Mouse (Mus musculus) limb, embryonic 10.5 days (tissue): ENCODE data around the gene Scgb1a1. TPM values are rescaled to one million over a fixed set of nuclear protein-coding genes. Genes with fewer than 3 reads are reported as not detected.
A peak's percentile ranks its signal among the peaks of the same experiment; 100 is the strongest.
"Not testable (repeated sequence)": the region's sequence is repeated elsewhere in the genome, so short reads cannot be mapped to it uniquely, and the experiment has no call there.

Source experiments
- DNase-seq: peaks from one replicate; pipeline ENCODE4 v3.0.0-alpha.2; 2017; ENCODE audit warnings: low spot score
- H3K27ac ChIP-seq: fragments of 300-500 bp; sonication (generic); 2 replicates; pipeline ENCODE4 v1.5.1; 2016; ENCODE audit warnings: mild to moderate bottlenecking
- H3K27me3 ChIP-seq: fragments of 300-500 bp; sonication (generic); 2 replicates; pipeline ENCODE4 v1.6.1; 2016; ENCODE audit warnings: low read depth, mild to moderate bottlenecking; ENCODE audit not compliant: poor library complexity, severe bottlenecking
- H3K36me3 ChIP-seq: fragments of 300-500 bp; sonication (generic); 2 replicates; pipeline ENCODE4 v1.6.1; 2016; ENCODE audit warnings: mild to moderate bottlenecking, moderate library complexity
- H3K4me1 ChIP-seq: fragments of 300-500 bp; sonication (generic); 2 replicates; pipeline ENCODE4 v1.6.1; 2016
- H3K4me3 ChIP-seq: fragments of 300-500 bp; sonication (generic); 2 replicates; pipeline ENCODE4 v1.5.1; 2016; ENCODE audit warnings: mild to moderate bottlenecking, moderate library complexity
- H3K9me3 ChIP-seq: fragments of 300-500 bp; sonication (generic); replicated peaks from 2 replicates; pipeline ENCODE4 v1.6.1; 2016; ENCODE audit warnings: mild to moderate bottlenecking
- whole genome bisulfite sequencing: fragments of 180-500 bp; shearing (Covaris S2); methylation state at CpG from one replicate; pipeline ENCODE4 v1.1.7; 2016; 5-methylcytosine and 5-hydroxymethylcytosine counted together
- polyA plus RNA-seq: library from polyadenylated mRNA; unstranded; fragments of >200 nt; fragmentation: Nextera tagmentation; extraction: Ambion mirVana; gene quantifications from 2 replicates; pipeline ENCODE4 v1.2.1, GENCODE M21; 2016

Gene Scgb1a1
- polyA plus RNA-seq: not detected in 2 replicates

DNA sequence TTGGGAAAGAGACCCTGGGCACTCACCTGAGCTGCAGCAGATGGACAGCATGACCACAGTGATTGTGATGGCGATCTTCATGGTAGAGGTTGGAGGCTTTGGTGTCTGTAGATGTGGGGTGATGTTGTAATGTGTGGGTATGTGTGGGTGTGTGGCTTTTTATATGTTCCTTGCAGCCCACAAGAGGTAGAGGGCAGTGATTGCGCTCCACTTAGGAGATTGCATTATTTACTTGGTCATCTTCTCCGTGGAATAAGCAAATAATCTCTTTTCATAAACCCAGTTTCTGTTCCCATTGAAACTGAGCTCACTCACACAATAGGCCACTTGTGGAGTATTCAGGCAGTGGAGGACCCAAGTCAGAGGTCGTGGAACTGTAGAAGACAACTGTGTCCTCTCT is at the start of gene Scgb1a1:
Scgb1a1 (minus strand) TSS at position 138 of the 400 bp plus-strand sequence.
- Histone ChIP-seq H3K4me3 (no peak within 1 kb of the TSS), H3K4me1 (0 out of 2 replicates have a peak, but pooled peaks cover under 1% of the 10 kb centered on the region), H3K27me3 (no peaks in the 10 kb centered on the region), H3K9me3 (no peaks in the 10 kb centered on the region), H3K36me3 (no peaks in the 10 kb centered on the region), H3K27ac (no peak within 1 kb of the TSS)
- 85% methylated on average over 4 of the region's 4 CpGs for WGBS
- no peak for DNase-seq

DNA sequence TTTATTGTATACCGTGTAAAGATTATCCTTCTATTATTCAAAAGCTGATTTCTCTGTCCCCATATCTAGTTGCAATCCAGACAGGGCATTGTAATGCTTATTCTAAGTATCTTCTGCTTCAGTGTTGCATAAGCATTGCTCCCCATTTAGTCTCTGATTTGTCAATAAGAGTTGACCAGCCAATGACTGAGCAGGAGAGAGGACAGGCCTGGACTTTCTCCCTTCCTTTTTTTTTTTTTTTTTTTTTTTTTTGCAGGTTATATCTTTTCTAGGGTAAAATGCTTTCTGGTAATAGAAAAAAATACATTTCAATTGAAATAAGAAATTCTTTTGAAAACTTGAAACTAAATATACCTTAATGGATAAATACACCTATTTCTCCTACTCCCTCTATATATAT is 49.4 kb upstream of the Scgb1a1 start:
- H3K4me3 ChIP-seq: no peak overlapping the region
- H3K27me3 ChIP-seq: no peaks in the 10 kb centered on the region
- no peaks in the 10 kb centered on the region for H3K9me3 ChIP-seq
- H3K36me3 ChIP-seq: no peaks in the 10 kb centered on the region
- H3K4me1 ChIP-seq: peaks cover 9% of the 10 kb centered on the region; the same call in 1 of the 2 replicates
- WGBS: 94% methylated on average over 1 of the region's 1 CpGs
- no peak overlapping the region for H3K27ac ChIP-seq
- no peak for DNase-seq

DNA sequence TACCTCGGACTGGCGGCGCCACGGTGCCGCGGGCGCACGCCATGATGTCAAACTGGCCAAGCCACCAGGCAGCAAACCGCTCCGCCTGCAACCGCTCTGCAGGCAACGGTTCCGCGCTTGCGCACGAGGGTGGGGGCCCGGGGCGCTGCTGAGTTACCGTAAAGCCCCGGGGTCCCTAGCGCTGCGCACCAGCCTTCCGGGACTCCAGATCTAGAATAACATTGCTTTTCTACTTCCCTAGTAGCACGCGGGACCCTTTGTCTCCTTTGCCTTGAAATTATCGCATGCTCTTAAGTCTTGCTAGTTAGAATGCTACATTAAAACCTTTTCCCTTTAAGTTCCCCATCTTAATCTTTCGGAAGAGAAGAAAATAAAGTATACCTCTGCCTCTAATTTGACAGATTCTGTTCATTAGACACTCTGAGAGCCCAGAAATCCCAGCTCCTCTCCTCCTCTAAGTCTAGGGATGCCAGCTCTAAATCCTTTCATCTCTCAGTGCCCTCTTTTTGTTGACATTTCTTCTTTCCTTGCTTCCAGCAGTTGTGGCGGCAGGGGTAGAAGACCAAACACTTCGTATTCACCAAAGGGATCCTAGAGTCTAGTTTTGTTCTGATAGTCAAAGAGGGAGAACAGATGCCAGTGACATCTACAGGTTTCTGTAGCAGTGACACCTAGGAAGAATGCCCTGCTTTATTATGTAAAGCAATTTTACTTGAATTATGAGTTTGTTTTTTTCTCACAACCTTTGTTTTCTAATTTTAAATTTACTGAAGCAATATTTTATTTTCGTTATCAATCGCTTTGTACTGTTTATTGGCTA is 48.0 kb upstream of the Scgb1a1 start, which contains the start of gene Asrgl1:
Asrgl1 (minus strand) TSS at position 125 of the 820 bp plus-strand sequence.
- peak within 1 kb of the TSS; percentile 87 for H3K27ac ChIP-seq
- WGBS: 12% methylated on average over 31 of the region's 31 CpGs
- no peaks in the 10 kb centered on the region for H3K27me3 ChIP-seq
- DNase-seq: peak; percentile 94
- H3K36me3 ChIP-seq: no peaks in the 10 kb centered on the region
- peak within 1 kb of the TSS; percentile 78 for H3K4me3 ChIP-seq
- H3K4me1 ChIP-seq: peaks cover 9% of the 10 kb centered on the region; the same call in 1 of the 2 replicates
- H3K9me3 ChIP-seq: no peaks in the 10 kb centered on the region

DNA sequence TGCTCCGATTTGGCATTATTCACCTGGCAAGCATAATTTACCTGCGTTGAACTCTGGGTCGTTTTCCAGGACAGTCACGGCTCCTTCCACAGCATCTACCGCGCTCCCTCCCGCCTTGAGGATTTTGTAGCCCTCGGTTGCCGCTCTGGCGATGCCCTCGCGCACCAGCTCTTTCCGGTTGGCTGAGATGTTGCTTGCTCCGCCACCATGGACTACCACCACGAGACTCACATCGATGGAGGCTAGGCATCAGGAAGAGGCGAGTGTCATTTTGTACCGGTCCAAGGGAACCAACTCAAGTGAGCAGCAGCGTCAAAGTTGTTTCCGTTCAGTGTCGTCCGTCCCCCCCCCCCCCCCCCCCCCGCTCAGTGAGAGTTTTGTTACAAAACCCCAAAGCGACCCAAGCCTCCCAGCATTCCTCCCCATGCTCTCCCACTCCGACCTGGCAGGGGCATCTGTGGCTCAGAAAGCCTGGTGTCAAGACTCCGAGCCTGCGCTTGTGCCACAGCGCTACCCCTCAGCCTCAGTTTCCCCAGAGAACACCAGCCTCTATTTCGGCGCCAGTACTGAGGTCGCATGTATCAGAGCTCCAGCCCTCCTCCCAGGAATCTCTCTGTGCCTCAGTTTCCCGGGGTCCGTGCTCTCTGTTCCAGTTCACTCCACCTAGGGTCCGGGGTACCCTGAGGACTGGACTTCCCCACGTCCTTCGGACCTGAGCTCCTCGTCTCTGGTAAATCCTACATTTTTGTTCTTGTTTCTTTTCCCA is 47.2 kb upstream of the Scgb1a1 start:
- Histone ChIP-seq H3K4me3 (peak overlapping the region; percentile 78), H3K27ac (peak overlapping the region; percentile 87), H3K9me3 (no peaks in the 10 kb centered on the region), H3K36me3 (no peaks in the 10 kb centered on the region), H3K4me1 (peaks cover 9% of the 10 kb centered on the region; the same call in 1 of the 2 replicates), H3K27me3 (no peaks in the 10 kb centered on the region)
- WGBS: 2% methylated on average over 35 of the region's 37 CpGs
- DNase-seq: peak; percentile 61

DNA sequence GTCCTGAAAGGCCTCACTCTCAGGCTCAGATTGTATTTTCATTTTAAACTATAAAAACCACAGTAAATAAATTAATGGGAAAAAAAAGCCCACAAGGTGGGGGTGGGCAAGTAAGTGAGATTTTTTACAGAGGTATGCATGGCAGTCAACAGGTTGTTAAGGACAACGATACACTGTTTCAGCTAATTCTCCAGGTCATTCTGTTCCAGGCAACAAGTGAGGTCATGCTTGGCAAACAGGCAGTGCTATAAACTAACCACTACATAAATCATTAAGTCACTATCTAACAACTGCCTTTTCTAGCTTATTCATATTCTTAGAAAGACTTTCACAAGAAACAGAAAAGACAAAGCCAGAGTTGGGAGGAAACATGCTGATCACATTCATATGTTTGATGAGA is 42.2 kb upstream of the Scgb1a1 start:
- no peaks in the 10 kb centered on the region for H3K9me3 ChIP-seq
- no peaks in the 10 kb centered on the region for H3K27me3 ChIP-seq
- H3K27ac ChIP-seq: no peak overlapping the region
- H3K4me1 ChIP-seq: peaks cover 6% of the 10 kb centered on the region; the same call in 1 of the 2 replicates
- WGBS: 58% methylated on average over 1 of the region's 1 CpGs
- H3K4me3 ChIP-seq: no peak overlapping the region
- peaks cover 13% of the 10 kb centered on the region for H3K36me3 ChIP-seq
- no peak for DNase-seq

DNA sequence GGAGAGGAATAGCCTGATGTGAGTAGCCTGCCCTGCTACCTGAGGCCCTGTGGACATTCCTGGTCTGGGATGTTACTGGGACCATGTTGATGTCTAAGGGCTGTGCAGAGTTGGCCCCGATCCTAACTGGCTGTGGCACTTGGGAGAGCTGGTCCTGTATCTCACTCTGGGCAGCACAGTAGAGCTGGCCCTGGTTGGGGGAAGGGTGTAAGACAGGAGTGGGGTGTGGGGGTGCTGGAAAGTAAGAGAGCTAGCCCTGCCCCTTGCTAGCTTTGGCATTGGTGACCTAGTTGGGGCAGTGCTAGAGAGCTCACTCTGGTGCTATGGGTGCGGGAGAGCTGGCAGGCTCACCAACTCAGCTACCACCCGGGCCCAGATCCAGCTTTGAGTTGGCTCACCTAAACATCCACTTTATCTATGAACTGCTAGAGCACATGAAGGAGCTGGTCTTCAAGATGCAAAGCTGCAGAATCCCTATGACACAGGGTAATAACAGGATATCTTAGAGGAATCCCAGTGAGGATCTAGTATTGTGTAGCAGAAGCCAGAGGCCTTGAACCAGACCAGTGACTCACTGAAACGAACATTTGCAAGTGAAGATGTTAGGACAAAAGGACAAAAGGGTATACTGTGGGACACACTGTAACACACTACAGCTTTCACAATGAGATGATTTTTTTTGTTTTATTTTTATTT is 40.9 kb upstream of the Scgb1a1 start:
- peaks cover 13% of the 10 kb centered on the region for H3K36me3 ChIP-seq
- no peaks in the 10 kb centered on the region for H3K27me3 ChIP-seq
- H3K9me3 ChIP-seq: no peaks in the 10 kb centered on the region
- no peak for DNase-seq
- WGBS: 97% methylated on average over 4 of the region's 4 CpGs
- no peaks in the 10 kb centered on the region for H3K4me1 ChIP-seq
- H3K27ac ChIP-seq: no peak overlapping the region
- H3K4me3 ChIP-seq: no peak overlapping the region

DNA sequence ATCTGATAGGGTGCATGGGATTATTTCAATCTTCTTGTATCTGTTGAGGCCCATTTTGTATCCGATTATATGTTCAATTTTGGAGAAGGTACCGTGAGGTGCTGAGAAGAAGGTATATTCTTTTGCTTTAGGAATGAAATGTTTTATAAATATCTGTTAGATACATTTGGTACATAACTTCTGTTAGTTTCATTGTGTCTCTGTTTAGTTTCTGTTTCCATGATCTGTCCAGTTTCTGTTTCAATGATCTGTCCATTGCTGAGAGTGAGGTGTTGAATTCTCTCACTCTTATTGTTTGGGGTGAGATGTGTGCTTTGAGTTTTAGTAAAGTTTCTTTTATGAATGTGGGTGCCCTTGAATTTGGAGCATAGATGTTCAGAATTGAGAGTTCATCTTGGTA is 36.2 kb upstream of the Scgb1a1 start:
- DNase-seq: not testable (repeated sequence)
- WGBS: 93% methylated on average over 2 of the region's 2 CpGs

DNA sequence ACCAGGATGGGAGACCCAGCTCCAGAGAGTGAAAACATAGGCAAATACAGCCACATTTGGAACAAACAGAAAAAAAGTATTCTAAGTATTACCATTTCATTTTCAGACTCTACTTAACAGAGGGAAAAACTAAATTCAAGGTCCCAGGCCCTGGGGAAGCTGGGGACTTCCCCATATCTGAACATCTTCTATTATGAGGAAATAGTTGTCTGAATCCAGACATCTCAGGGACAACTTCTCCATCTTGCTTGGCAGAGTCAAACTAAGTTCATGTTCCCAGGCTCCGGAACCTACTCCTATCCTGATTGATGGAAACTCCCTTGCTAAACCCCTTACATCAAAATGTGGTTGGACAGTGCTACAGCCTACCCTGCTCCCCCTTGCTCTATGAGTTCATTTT is 34.6 kb upstream of the Scgb1a1 start:
- Histone ChIP-seq H3K4me3 (no peak overlapping the region), H3K4me1 (no peaks in the 10 kb centered on the region), H3K36me3 (peaks cover 5% of the 10 kb centered on the region; the same call in 1 of the 2 replicates), H3K9me3 (no peaks in the 10 kb centered on the region), H3K27me3 (no peaks in the 10 kb centered on the region), H3K27ac (no peak overlapping the region)
- 89% methylated on average over 1 of the region's 1 CpGs for WGBS
- no peak for DNase-seq

More for the DNA sequence above, 36.2 kb upstream of the Scgb1a1 start:
- peaks cover 13% of the 10 kb centered on the region for H3K36me3 ChIP-seq
- H3K27me3 ChIP-seq, H3K4me3 ChIP-seq, H3K4me1 ChIP-seq, H3K9me3 ChIP-seq, H3K27ac ChIP-seq: not testable (repeated sequence)

DNA sequence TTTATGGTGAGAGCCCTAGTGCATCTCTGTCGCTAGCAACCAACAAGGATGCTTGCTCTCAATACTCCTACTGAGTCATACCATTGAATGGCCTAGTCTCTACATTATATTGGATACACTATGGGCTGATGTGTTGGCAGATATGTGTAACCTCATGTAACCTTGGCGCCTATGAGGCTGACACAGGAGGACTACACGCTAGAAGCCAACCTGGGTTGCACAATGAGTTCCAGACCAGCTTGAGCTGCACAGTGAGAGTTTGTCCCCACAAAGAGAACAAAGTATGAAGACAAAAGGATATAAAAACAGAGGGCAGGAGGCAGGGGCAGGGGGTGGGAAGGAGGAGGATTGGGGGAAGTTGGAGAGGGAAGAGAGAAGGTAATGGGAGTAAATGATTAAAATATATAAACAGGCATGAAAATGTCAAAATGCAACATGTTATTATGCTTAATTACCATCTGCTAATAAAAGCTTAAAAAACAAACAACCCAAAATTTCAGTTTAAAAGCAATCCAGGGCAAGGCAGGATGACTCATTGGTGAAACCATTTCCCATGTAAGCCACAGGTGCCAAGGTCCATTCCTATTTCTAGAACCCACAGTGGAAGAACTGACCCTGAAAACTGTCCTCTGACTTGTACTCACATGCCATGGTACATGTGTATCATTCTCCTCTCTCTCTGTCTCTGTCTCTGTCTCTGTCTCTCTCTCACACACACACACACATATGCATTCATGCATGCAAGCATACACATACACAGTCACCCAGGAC is 32.1 kb upstream of the Scgb1a1 start:
- no peak overlapping the region for H3K27ac ChIP-seq
- WGBS: 87% methylated on average over 3 of the region's 3 CpGs

DNA sequence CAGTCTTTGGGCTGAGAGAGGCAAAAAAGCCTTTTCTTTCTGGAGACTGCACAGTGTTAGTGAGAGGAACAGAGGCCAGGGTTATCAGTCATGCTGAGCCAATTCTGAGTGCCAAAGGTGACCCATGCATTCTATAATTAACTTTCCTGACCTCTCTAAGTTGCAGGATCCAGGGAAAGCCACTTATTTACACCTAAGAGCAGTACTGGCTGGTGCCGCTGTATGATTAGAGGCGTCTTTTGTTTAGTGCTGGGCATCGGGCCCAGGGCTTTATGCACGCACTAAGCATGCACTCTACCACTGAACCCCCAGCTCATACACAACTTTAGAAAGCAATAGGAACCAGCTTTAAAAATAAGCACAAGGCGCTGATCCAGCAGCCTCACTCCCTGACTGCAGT is 29.5 kb upstream of the Scgb1a1 start:
- Histone ChIP-seq H3K27ac (no peak overlapping the region), H3K27me3 (no peaks in the 10 kb centered on the region), H3K36me3 (peaks cover 22% of the 10 kb centered on the region), H3K9me3 (no peaks in the 10 kb centered on the region), H3K4me1 (no peaks in the 10 kb centered on the region), H3K4me3 (no peak overlapping the region)
- WGBS: 91% methylated on average over 5 of the region's 5 CpGs
- no peak for DNase-seq

More for the DNA sequence above, 32.1 kb upstream of the Scgb1a1 start:
- Histone ChIP-seq H3K27me3 (no peaks in the 10 kb centered on the region), H3K9me3 (no peaks in the 10 kb centered on the region), H3K4me1 (no peaks in the 10 kb centered on the region), H3K4me3 (no peak overlapping the region), H3K36me3 (peaks cover 9% of the 10 kb centered on the region)
- no peak for DNase-seq

DNA sequence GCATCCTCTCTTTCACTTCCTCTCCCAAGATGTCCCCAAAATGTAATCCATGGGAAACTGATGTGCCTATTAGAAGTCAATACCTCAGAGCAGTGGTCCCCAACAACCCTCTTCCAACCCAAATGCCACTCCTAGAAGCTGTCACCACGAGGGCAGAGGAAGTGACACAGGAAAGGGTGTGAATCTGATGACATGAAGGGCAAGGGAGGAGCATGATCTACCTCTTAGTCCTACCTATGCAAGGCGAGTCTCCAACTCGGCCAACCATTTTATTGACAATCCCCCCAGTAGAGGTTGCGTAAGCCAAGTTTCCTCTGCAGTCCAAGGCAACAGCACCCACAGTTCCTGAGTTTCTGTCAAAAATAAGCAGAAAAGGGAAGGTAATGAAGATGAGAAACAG is 28.5 kb upstream of the Scgb1a1 start:
- 90% methylated on average over 4 of the region's 4 CpGs for WGBS
- Histone ChIP-seq H3K27ac (no peak overlapping the region), H3K9me3 (no peaks in the 10 kb centered on the region), H3K4me1 (no peaks in the 10 kb centered on the region), H3K36me3 (peaks cover 22% of the 10 kb centered on the region), H3K27me3 (no peaks in the 10 kb centered on the region), H3K4me3 (no peak overlapping the region)
- DNase-seq: no peak

DNA sequence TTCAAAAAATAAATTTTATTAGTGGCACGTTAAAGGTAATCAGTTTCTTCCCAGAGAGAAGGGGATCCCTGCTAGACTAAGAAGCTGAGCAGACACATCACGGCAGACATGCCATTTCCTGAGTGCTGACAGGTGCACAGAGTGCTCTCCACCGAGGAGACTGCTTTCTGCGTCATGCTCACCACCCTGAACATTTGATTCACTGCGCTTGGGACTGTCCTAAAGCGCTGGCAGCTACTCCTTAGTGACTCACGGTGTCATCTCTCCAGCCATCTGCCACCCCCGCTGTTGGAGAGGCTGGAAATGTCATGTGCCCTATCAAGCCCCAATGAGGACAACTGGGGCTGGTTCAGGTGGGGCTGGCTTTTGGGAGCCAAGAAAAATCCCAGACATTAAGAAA is 24.3 kb upstream of the Scgb1a1 start:
- Histone ChIP-seq H3K9me3 (no peaks in the 10 kb centered on the region), H3K27me3 (no peaks in the 10 kb centered on the region), H3K4me1 (peaks cover 5% of the 10 kb centered on the region), H3K27ac (no peak overlapping the region), H3K4me3 (no peak overlapping the region), H3K36me3 (peaks cover 22% of the 10 kb centered on the region)
- DNase-seq: peak; percentile 9
- 76% methylated on average over 8 of the region's 8 CpGs for WGBS
